Mouse (Mus musculus) right cerebral cortex, postnatal 36 days (tissue): ENCODE measurements at regions not wholly inside any gene's neighbourhood (a gene's known extent, or its start where the extent isn't known, plus 50 kb on each side); places are given as distances from the start of the nearest gene placed in this dataset.

Source experiments
- DNase-seq, 2 experiments: peaks; one replicate each; pipeline ENCODE4 v3.0.0; 2022; ENCODE audit warnings: low spot score in 2 of 2, mixed read lengths in 1 of 2

GRCm38 (mm10) chrX:12466897-12467296 is 120.7 kb upstream of the Atp6ap2 start:
- DNase-seq = no peak

GRCm38 (mm10) chrX:12467528-12468179 is 119.9 kb upstream of the Atp6ap2 start:
- no peak for DNase-seq

- no peak for DNase-seq
Observed at GRCm38 (mm10) chrX:12472296-12472695, 115.3 kb upstream of the Atp6ap2 start.

- no peak for DNase-seq
Observed at GRCm38 (mm10) chrX:12479207-12479606, 108.4 kb upstream of the Atp6ap2 start.

GRCm38 (mm10) chrX:12490957-12491356 is 96.6 kb upstream of the Atp6ap2 start:
- DNase-seq = no peak

GRCm38 (mm10) chrX:12493216-12493615 is 94.4 kb upstream of the Atp6ap2 start:
- no peak for DNase-seq

- DNase-seq = no peak
Observed at GRCm38 (mm10) chrX:12493916-12494315, 93.7 kb upstream of the Atp6ap2 start.

GRCm38 (mm10) chrX:12494535-12494934 is 93.1 kb upstream of the Atp6ap2 start:
- DNase-seq = no peak

- DNase-seq = no peak
Observed at GRCm38 (mm10) chrX:12500601-12501000, 87.0 kb upstream of the Atp6ap2 start.

- no peak for DNase-seq
Observed at GRCm38 (mm10) chrX:12502364-12502763, 85.2 kb upstream of the Atp6ap2 start.

- DNase-seq = no peak
Observed at GRCm38 (mm10) chrX:12503581-12503980, 84.0 kb upstream of the Atp6ap2 start.

- no peak for DNase-seq
Observed at GRCm38 (mm10) chrX:12511119-12511518, 76.5 kb upstream of the Atp6ap2 start.

GRCm38 (mm10) chrX:12525044-12525443 is 62.6 kb upstream of the Atp6ap2 start:
- DNase-seq = no peak

- DNase-seq = no peak
Observed at GRCm38 (mm10) chrX:12530406-12531311, 56.9 kb upstream of the Atp6ap2 start.
